Mouse (Mus musculus) bone marrow, adult 2 months (tissue): Measurements from ENCODE around the gene Ppm1f. TPM values are rescaled to one million over a fixed set of nuclear protein-coding genes. Genes with fewer than 3 reads are reported as not detected.

Experiments
- H3K27ac ChIP-seq: fragments of 200-500 bp; 2 replicates; pipeline ENCODE4 v1.5.1; 2012; ENCODE audit warnings: low read depth, mild to moderate bottlenecking, control low read depth, inconsistent platforms, low read length; ENCODE audit not compliant: control insufficient read depth, poor library complexity, insufficient read depth
- H3K4me1 ChIP-seq: fragments of 200-500 bp; 2 replicates; pipeline ENCODE4 v1.6.1; 2011; ENCODE audit warnings: low read length; ENCODE audit not compliant: control insufficient read depth, insufficient read depth
- H3K4me3 ChIP-seq: fragments of 200-500 bp; replicated peaks from 2 replicates; pipeline ENCODE3; 2011; ENCODE audit warnings: mild to moderate bottlenecking, low read depth, low read length, control low read depth; ENCODE audit not compliant: control insufficient read depth
- CTCF ChIP-seq: fragments of 200-500 bp; IDR thresholded peaks from 2 replicates; pipeline ENCODE4 v1.5.1; 2011; ENCODE audit warnings: low read length, control low read depth; ENCODE audit not compliant: control insufficient read depth, insufficient read depth
- POLR2A ChIP-seq: fragments of 200-500 bp; IDR thresholded peaks from 2 replicates; pipeline ENCODE4 v1.6.1; 2011; ENCODE audit warnings: low read depth, mild to moderate bottlenecking, control low read depth, low read length, borderline replicate concordance; ENCODE audit not compliant: control insufficient read depth
- WGBS: fragments of 180-500 bp; shearing (Covaris S2); methylation state at CpG from one replicate; pipeline ENCODE4 v1.1.7; 2018; 5-methylcytosine and 5-hydroxymethylcytosine counted together
- polyA plus RNA-seq: library from polyadenylated mRNA; stranded (reverse); fragments of >200 nt; gene quantifications from 2 replicates; pipeline ENCODE4 v1.2.4, GENCODE M21; 2011; ENCODE audit warnings: low replicate concordance; ENCODE audit not compliant: missing spikeins, insufficient read depth, insufficient read length

The Ppm1f gene
- polyA plus RNA-seq, 1 experiment: 4.6 TPM

- Histone ChIP-seq H3K4me3 (no peak overlapping the region), H3K27ac (no peak overlapping the region), H3K4me1 (peaks cover 3% of the 10 kb centered on the region)
- no peak for TF ChIP-seq POLR2A
- TF ChIP-seq CTCF: no peak
Observed at GRCm38 (mm10) chr16:16865217-16865616, 31.1 kb upstream of the Ppm1f start.

- WGBS: 8% methylated on average over 5 of the region's 5 CpGs
Observed at GRCm38 (mm10) chr16:16865696-16866561, 30.3 kb upstream of the Ppm1f start.

GRCm38 (mm10) chr16:16870241-16870616 is 26.0 kb upstream of the Ppm1f start:
- WGBS: 31% methylated on average over 7 of the region's 7 CpGs
- no peaks in the 10 kb centered on the region; the same call in 1 of the 2 replicates for H3K4me1 ChIP-seq
- H3K4me3 ChIP-seq: peak overlapping the region; percentile 89
- H3K27ac ChIP-seq: no peak overlapping the region
- no peak for TF ChIP-seq POLR2A
- no peak for TF ChIP-seq CTCF

More at GRCm38 (mm10) chr16:16865696-16866561, 30.3 kb upstream of the Ppm1f start:
- Histone ChIP-seq H3K27ac (peak overlapping the region; percentile 17; the same call in 1 of the 2 replicates), H3K4me1 (peaks cover 3% of the 10 kb centered on the region), H3K4me3 (no peak overlapping the region)
- TF ChIP-seq CTCF (no peak), POLR2A (no peak)

GRCm38 (mm10) chr16:16870617-16871331 is 25.5 kb upstream of the Ppm1f start, which contains the start of the genes Top3b and Vpreb1:
Gene Top3b, plus strand, starts transcription at chr16:16870736.
Gene Vpreb1, minus strand, starts transcription at chr16:16870843.
- peak within 1 kb of the TSS; percentile 89 for H3K4me3 ChIP-seq
- WGBS: under 1% methylated on average over 49 of the region's 49 CpGs
- H3K4me1 ChIP-seq: no peaks in the 10 kb centered on the region; the same call in 1 of the 2 replicates
- H3K27ac ChIP-seq: peak within 1 kb of the TSS; percentile 80
- peak; percentile 84; the same call in 1 of the 2 replicates for TF ChIP-seq POLR2A
- peak; percentile 14; the same call in 1 of the 2 replicates for TF ChIP-seq CTCF

GRCm38 (mm10) chr16:16879025-16879424 is 17.2 kb upstream of the Ppm1f start:
- no peak overlapping the region for H3K4me3 ChIP-seq
- WGBS: 73% methylated on average over 5 of the region's 5 CpGs

GRCm38 (mm10) chr16:16888341-16888740 is 7.9 kb upstream of the Ppm1f start:
- Histone ChIP-seq H3K27ac (no peak overlapping the region), H3K4me1 (no peaks in the 10 kb centered on the region), H3K4me3 (no peak overlapping the region)
- TF ChIP-seq CTCF: no peak
- no peak for TF ChIP-seq POLR2A
- 100% methylated on average over 1 of the region's 1 CpGs for WGBS

More at GRCm38 (mm10) chr16:16879025-16879424, 17.2 kb upstream of the Ppm1f start:
- TF ChIP-seq CTCF (no peak), POLR2A (no peak)
- Histone ChIP-seq H3K27ac (no peak overlapping the region), H3K4me1 (no peaks in the 10 kb centered on the region)

GRCm38 (mm10) chr16:16892366-16892765 is 3.9 kb upstream of the Ppm1f start:
- TF ChIP-seq CTCF (no peak), POLR2A (no peak)
- WGBS: 88% methylated on average over 7 of the region's 7 CpGs
- no peak overlapping the region for H3K27ac ChIP-seq
- peaks cover 1% of the 10 kb centered on the region; the same call in 1 of the 2 replicates for H3K4me1 ChIP-seq
- no peak overlapping the region for H3K4me3 ChIP-seq

- H3K27ac ChIP-seq: peak overlapping the region; percentile 7
- no peak overlapping the region for H3K4me3 ChIP-seq
- H3K4me1 ChIP-seq: peaks cover 1% of the 10 kb centered on the region; the same call in 1 of the 2 replicates
- WGBS: 4% methylated on average over 4 of the region's 4 CpGs
- TF ChIP-seq CTCF: no peak
Observed at GRCm38 (mm10) chr16:16896015-16896381, 271 bp upstream of the Ppm1f start.
